Mouse (Mus musculus) heart, adult 2 months (tissue): Measurements from ENCODE around the gene Kcnk3. TPM values are rescaled to one million over a fixed set of nuclear protein-coding genes. Genes with fewer than 3 reads are reported as not detected.
A peak's percentile ranks its signal among the peaks of the same experiment; 100 is the strongest.

ENCODE experiments used
- DNase-seq, 2 experiments: peaks; one replicate each; pipeline ENCODE4 v3.0.0; 2021
- H3K27ac ChIP-seq: fragments of 200-600 bp; 2 replicates; pipeline ENCODE4 v1.8.1; 2022
- H3K27me3 ChIP-seq: fragments of 200-500 bp; 2 replicates; pipeline ENCODE4 v1.6.1; 2012; ENCODE audit warnings: mild to moderate bottlenecking, low read length, inconsistent platforms, mixed read lengths; ENCODE audit not compliant: control insufficient read depth, insufficient read depth
- H3K36me3 ChIP-seq: fragments of 200-500 bp; 2 replicates; pipeline ENCODE4 v1.6.1; 2012; ENCODE audit warnings: low read length, inconsistent platforms; ENCODE audit not compliant: control insufficient read depth, insufficient read depth
- H3K4me1 ChIP-seq: fragments of 200-500 bp; 2 replicates; pipeline ENCODE4 v1.6.1; 2011; ENCODE audit warnings: low read length; ENCODE audit not compliant: control insufficient read depth, insufficient read depth
- H3K4me3 ChIP-seq: fragments of 200-600 bp; 2 replicates; pipeline ENCODE4 v1.8.1; 2022
- H3K79me2 ChIP-seq: fragments of 200-500 bp; replicated peaks from 2 replicates; pipeline ENCODE4 v1.6.1; 2012; ENCODE audit warnings: mild to moderate bottlenecking, inconsistent platforms, low read length, moderate library complexity, mixed read lengths; ENCODE audit not compliant: control insufficient read depth, insufficient read depth
- H3K9ac ChIP-seq: fragments of 200-500 bp; 2 replicates; pipeline ENCODE4 v1.6.1; 2012; ENCODE audit warnings: low read depth, mild to moderate bottlenecking, control low read depth, inconsistent platforms, low read length, mixed read lengths
- CTCF ChIP-seq: fragments of 200-600 bp; IDR thresholded peaks from 2 replicates; pipeline ENCODE4 v1.8.1; 2022; ENCODE audit warnings: antibody characterized with exemption, mild to moderate bottlenecking, moderate library complexity
- EP300 ChIP-seq: fragments of 200-500 bp; IDR thresholded peaks from 2 replicates; pipeline ENCODE4 v1.6.1; 2011; ENCODE audit warnings: low read depth, low read length, control low read depth; ENCODE audit not compliant: insufficient read depth
- POLR2A ChIP-seq: fragments of 200-500 bp; IDR thresholded peaks from 2 replicates; pipeline ENCODE4 v1.6.1; 2011; ENCODE audit warnings: mild to moderate bottlenecking, low read depth, low read length, control low read depth; ENCODE audit not compliant: insufficient read depth
- WGBS: fragments of 180-500 bp; shearing (Covaris S2); methylation state at CpG from one replicate; pipeline ENCODE4 v1.1.7; 2018; 5-methylcytosine and 5-hydroxymethylcytosine counted together
- intact Hi-C: fragments of 180-260 bp; cut with DNase I; formaldehyde crosslinking; loops from one replicate; pipeline ENCODE4 v1.15.1; 2025
- polyA plus RNA-seq: library from polyadenylated mRNA; depleted of rRNA; stranded (reverse); fragments of >200 nt; gene quantifications from 2 replicates; pipeline ENCODE4 v1.2.3, GENCODE M21; 2012
- total RNA-seq, 2 experiments: library from RNA; stranded (reverse); gene quantifications; 2 replicates each; pipeline ENCODE4 v1.2.3; 2021

Gene Kcnk3
- total and polyA plus RNA-seq, 3 experiments, result 259 to 432 (median 300) TPM

DNA sequence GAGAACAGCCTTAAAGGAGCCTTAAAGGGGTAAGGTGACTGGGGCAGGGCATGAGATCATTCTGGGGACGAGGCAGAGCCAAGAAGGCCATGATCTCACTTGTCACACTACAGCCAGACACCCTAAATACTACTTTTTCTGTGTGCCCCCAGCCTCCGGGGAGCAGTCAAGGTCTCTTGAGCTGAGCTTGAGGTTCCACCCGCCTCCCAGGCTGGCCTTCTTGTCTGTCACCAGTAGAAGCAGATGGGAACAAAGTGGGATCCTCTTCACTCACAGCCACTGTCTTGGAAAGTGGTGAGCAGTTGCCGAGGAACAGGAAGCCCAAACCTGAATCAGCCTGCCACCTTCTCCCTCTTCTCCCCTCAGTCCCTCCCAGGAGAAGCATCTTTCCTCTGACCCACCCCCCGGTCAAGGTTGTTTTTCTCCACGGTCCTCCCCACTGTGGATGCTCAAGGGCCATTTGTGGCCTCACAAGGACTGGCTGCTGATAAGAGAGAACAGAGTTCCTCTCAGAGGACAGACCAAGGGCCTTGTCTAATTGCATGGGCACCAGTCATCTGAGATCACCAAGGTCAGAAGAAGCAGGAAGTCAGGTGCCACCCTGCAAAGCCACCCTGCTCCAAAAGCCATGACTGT lies 9.4 kb upstream of the Kcnk3 start:
- peaks cover 4% of the 10 kb centered on the region; the same call in 1 of the 2 replicates for H3K4me1 ChIP-seq
- DNase-seq, result peak in 1 of 2 experiments; percentile 37
- intact Hi-C loops, result loop anchor here (5.0 kb wide), 1 partner anchor 39 kb away; no protein-coding TSS in a partner anchor
- 49% methylated on average over 6 of the region's 6 CpGs for WGBS
- H3K9ac ChIP-seq, result peak overlapping the region; percentile 1; the same call in 1 of the 2 replicates
- peak overlapping the region; percentile 88 for H3K27ac ChIP-seq
- H3K4me3 ChIP-seq, result peak overlapping the region; percentile 10; the same call in 1 of the 2 replicates
- no peaks in the 10 kb centered on the region for H3K27me3 ChIP-seq
- no peaks in the 10 kb centered on the region for H3K36me3 ChIP-seq
- H3K79me2 ChIP-seq, result no peaks in the 10 kb centered on the region
- TF ChIP-seq POLR2A (0 out of 2 replicates have a peak, but pooled peaks have one; percentile 13), EP300 (0 out of 2 replicates have a peak, but pooled peaks have one; percentile 20), CTCF (no peak)

DNA sequence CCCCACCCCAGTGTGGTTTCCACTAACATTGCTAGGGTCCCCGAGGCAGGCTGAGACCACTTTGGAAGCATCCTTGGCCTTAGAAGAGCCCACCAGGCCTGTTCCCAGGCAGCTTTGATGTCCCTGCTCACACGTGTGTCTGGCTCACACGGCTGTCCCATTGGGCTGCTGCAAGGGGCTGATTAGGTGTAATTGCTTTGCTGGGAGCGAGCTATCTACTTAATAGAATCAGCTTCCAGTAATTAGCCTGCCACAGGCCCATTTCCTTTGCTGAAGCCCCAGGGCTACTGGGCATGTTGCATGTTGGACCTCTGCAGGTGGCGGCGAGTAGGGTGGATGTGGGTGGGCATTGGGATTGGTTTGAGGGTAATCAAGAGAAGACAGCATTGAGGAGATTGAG lies 7.2 kb upstream of the Kcnk3 start:
- H3K4me1 ChIP-seq, result peaks cover 2% of the 10 kb centered on the region; the same call in 1 of the 2 replicates
- intact Hi-C loops, result no loop called here
- DNase-seq, result no peak
- TF ChIP-seq CTCF (no peak), POLR2A (no peak), EP300 (no peak)
- no peak overlapping the region for H3K9ac ChIP-seq
- H3K79me2 ChIP-seq, result no peaks in the 10 kb centered on the region
- 69% methylated on average over 6 of the region's 6 CpGs for WGBS
- no peaks in the 10 kb centered on the region for H3K36me3 ChIP-seq
- no peak overlapping the region for H3K4me3 ChIP-seq
- no peak overlapping the region for H3K27ac ChIP-seq
- no peaks in the 10 kb centered on the region for H3K27me3 ChIP-seq

DNA sequence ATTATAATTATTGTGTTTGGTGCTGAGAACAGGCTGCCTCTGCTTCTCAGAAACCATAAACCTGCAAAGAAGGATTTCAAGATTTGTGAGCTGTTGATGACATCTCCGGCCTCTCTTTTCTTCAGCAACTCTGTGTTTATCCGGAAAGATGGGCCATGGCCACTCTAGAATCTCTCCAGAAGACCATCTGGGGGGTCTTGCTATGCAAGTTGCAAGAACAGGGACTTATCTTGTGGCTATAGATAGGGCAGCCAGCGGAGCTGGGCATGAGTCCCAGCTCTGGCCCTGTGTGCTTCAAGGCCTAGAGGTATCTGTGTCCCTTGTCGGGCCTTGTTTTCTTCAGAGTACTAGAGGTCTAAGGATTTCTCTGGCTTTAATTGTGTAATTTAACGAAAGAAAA lies 6.0 kb upstream of the Kcnk3 start:
- intact Hi-C loops, result no loop called here
- H3K9ac ChIP-seq, result no peak overlapping the region; the same call in 1 of the 2 replicates
- no peaks in the 10 kb centered on the region for H3K36me3 ChIP-seq
- H3K27me3 ChIP-seq, result no peaks in the 10 kb centered on the region
- DNase-seq, result peak in 1 of 2 experiments; percentile 31
- no peak for TF ChIP-seq CTCF
- no peak for TF ChIP-seq EP300
- TF ChIP-seq POLR2A, result no peak
- peak overlapping the region; percentile 15; the same call in 1 of the 2 replicates for H3K27ac ChIP-seq
- no peak overlapping the region for H3K4me3 ChIP-seq
- 44% methylated on average over 5 of the region's 5 CpGs for WGBS
- H3K79me2 ChIP-seq, result no peaks in the 10 kb centered on the region
- peaks cover 5% of the 10 kb centered on the region; the same call in 1 of the 2 replicates for H3K4me1 ChIP-seq

DNA sequence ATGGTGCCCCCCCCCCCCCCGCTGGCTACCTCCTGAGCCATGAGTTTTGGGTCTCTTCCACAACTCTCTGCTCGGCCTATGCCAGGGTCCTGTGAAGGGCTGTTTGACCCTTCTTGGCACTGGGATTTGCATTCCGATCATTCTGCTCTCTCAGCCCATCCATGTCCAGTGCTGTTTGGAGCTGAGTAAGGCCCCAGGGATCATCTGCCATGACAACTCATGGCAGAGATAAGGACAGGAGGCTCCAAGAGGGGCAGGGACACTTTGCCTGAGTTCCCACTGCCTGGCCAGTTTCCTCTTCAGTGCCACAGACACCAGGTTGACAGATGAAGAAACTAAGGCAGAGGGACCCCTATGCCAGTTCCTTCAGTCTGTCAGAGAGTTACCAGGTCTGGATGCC lies 1.4 kb upstream of the Kcnk3 start:
- intact Hi-C loops, result loop anchor here (5.0 kb wide), 1 partner anchor 69 kb away; no protein-coding TSS in a partner anchor
- Histone ChIP-seq H3K27me3 (peaks cover 2% of the 10 kb centered on the region; the same call in 1 of the 2 replicates), H3K9ac (no peak overlapping the region), H3K4me1 (peaks cover 6% of the 10 kb centered on the region; the same call in 1 of the 2 replicates), H3K27ac (peak overlapping the region; percentile 87), H3K4me3 (no peak overlapping the region), H3K79me2 (no peaks in the 10 kb centered on the region), H3K36me3 (no peaks in the 10 kb centered on the region)
- WGBS, result 47% methylated on average over 3 of the region's 3 CpGs
- peak in 1 of 2 experiments; percentile 39 for DNase-seq
- TF ChIP-seq POLR2A (no peak), EP300 (peak; percentile 80), CTCF (no peak)

DNA sequence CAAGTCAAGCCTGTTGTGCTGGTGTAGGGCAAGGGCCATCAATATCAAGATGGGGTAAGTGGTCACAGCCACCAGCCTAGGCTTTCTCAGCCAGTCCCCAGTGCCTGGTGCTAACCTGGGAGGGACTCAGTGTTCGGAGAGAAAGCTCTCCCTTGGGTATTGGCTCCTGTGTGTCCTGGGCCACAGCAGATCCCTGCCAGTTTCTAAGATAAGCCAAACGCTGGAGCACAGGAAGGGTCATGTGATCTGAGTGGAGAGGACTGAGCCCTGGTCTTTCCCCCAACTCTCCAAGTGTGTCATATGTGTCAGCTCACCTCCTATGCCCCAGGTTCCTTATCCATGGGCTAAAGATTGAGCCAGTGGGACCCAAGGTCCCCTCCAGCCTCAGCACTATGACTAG lies 869 bp upstream of the Kcnk3 start:
- Histone ChIP-seq H3K9ac (no peak overlapping the region), H3K27ac (peak overlapping the region; percentile 87), H3K4me3 (no peak overlapping the region), H3K79me2 (no peaks in the 10 kb centered on the region), H3K4me1 (peaks cover 6% of the 10 kb centered on the region; the same call in 1 of the 2 replicates), H3K36me3 (no peaks in the 10 kb centered on the region), H3K27me3 (peaks cover 2% of the 10 kb centered on the region; the same call in 1 of the 2 replicates)
- intact Hi-C loops, result loop anchor here (5.0 kb wide), 1 partner anchor 70 kb away; no protein-coding TSS in a partner anchor
- WGBS, result 17% methylated on average over 2 of the region's 2 CpGs
- DNase-seq, result peak; percentile 39 to 78
- TF ChIP-seq EP300 (peak; percentile 42; the same call in 1 of the 2 replicates), POLR2A (no peak)

GRCm38 (mm10) chr5:30588301-30588968 lies 465 bp downstream of the Kcnk3 start:
- intact Hi-C loops, result loop anchor here (2.0 to 5.0 kb wide), 2 partner anchors 16 to 71 kb away; no protein-coding TSS in a partner anchor
- no peak for TF ChIP-seq CTCF
- TF ChIP-seq EP300, result no peak
- TF ChIP-seq POLR2A, result no peak
- H3K4me1 ChIP-seq, result peaks cover 8% of the 10 kb centered on the region; the same call in 1 of the 2 replicates
- peaks cover 2% of the 10 kb centered on the region; the same call in 1 of the 2 replicates for H3K27me3 ChIP-seq
- no peaks in the 10 kb centered on the region for H3K36me3 ChIP-seq
- no peaks in the 10 kb centered on the region for H3K79me2 ChIP-seq
- peak; percentile 32 to 45 for DNase-seq
- H3K4me3 ChIP-seq, result peak overlapping the region; percentile 60
- 1% methylated on average over 69 of the region's 70 CpGs for WGBS
- peak overlapping the region; percentile 84 for H3K9ac ChIP-seq
- H3K27ac ChIP-seq, result peak overlapping the region; percentile 87
